Mouse (Mus musculus) hindbrain, embryonic 14.5 days (tissue): ENCODE results near the gene Sugct. TPM values are rescaled to one million over a fixed set of nuclear protein-coding genes. Genes with fewer than 3 reads are reported as not detected.

Experiments
- ATAC-seq: fragments of 200-750 bp; cut with Nextera tagmentation; 2 replicates; pipeline ENCODE4 v1.8.0; 2017; ENCODE audit warnings: moderate number of reproducible peaks, mild to moderate bottlenecking, moderate TSS enrichment, moderate library complexity; ENCODE audit not compliant: low FRiP score
- DNase-seq: peaks from one replicate; pipeline ENCODE4 v3.0.0-alpha.2; 2015; ENCODE audit warnings: low spot score
- H3K27ac ChIP-seq: fragments of 300-500 bp; sonication (generic); 2 replicates; pipeline ENCODE4 v1.5.1; 2014; ENCODE audit warnings: mild to moderate bottlenecking, moderate library complexity
- H3K27me3 ChIP-seq: fragments of 300-500 bp; sonication (generic); 2 replicates; pipeline ENCODE4 v1.6.1; 2014; ENCODE audit warnings: mild to moderate bottlenecking, low read length, mixed read lengths; ENCODE audit not compliant: control insufficient read depth, insufficient read depth
- H3K36me3 ChIP-seq: fragments of 300-500 bp; sonication (generic); replicated peaks from 2 replicates; pipeline ENCODE4 v1.6.1; 2014; ENCODE audit not compliant: control insufficient read depth, insufficient read depth
- H3K4me1 ChIP-seq: fragments of 300-500 bp; sonication (generic); replicated peaks from 2 replicates; pipeline ENCODE4 v1.6.1; 2014; ENCODE audit warnings: antibody characterized with exemption, low read length, mixed read lengths; ENCODE audit not compliant: control insufficient read depth, insufficient read depth
- H3K4me2 ChIP-seq: fragments of 300-500 bp; sonication (generic); replicated peaks from 2 replicates; pipeline ENCODE4 v1.6.1; 2014; ENCODE audit warnings: mild to moderate bottlenecking, moderate library complexity
- H3K4me3 ChIP-seq: fragments of 300-500 bp; sonication (generic); replicated peaks from 2 replicates; pipeline ENCODE4 v1.5.1; 2014; ENCODE audit warnings: mild to moderate bottlenecking, low read length
- H3K9ac ChIP-seq: fragments of 300-500 bp; sonication (generic); 2 replicates; pipeline ENCODE4 v1.6.1; 2014
- H3K9me3 ChIP-seq: fragments of 300-500 bp; sonication (generic); 2 replicates; pipeline ENCODE4 v1.6.1; 2016; ENCODE audit warnings: low read length; ENCODE audit not compliant: control insufficient read depth
- WGBS: fragments of 180-500 bp; shearing (Covaris S2); extraction: QIAGEN DNeasy Blood & Tissue Kit; methylation state at CpG from one replicate; pipeline ENCODE4 v1.1.7; 2014; 5-methylcytosine and 5-hydroxymethylcytosine counted together
- polyA plus RNA-seq: library from polyadenylated mRNA; unstranded; fragments of >200 nt; fragmentation: Nextera tagmentation; extraction: Ambion mirVana; gene quantifications from 2 replicates; pipeline ENCODE4 v1.2.1, GENCODE M21; 2014

The Sugct gene
- polyA plus RNA-seq: 2.7 and 3.7 TPM in 2 replicates

- Histone ChIP-seq H3K9me3 (no peaks in the 10 kb centered on the region), H3K27me3 (no peaks in the 10 kb centered on the region), H3K9ac (peak within 1 kb of the TSS; percentile 87), H3K36me3 (no peaks in the 10 kb centered on the region), H3K4me2 (peak within 1 kb of the TSS; percentile 67), H3K4me1 (peaks cover 5% of the 10 kb centered on the region; the same call in 1 of the 2 replicates), H3K27ac (peak within 1 kb of the TSS; percentile 88), H3K4me3 (peak within 1 kb of the TSS; percentile 72)
- WGBS: 1% methylated on average over 66 of the region's 66 CpGs
- ATAC-seq (peak; percentile 99), DNase-seq (peak; percentile 99)
Observed at GRCm38 (mm10) chr13:17694911-17695699, at the start of gene Sugct, which contains the start of gene Mplkip. TSS of gene Sugct (minus strand) at chr13:17695553. TSS of gene Mplkip (plus strand) at chr13:17695192.

- no peak for DNase-seq
- peaks cover 24% of the 10 kb centered on the region for H3K36me3 ChIP-seq
- no peaks in the 10 kb centered on the region for H3K27me3 ChIP-seq
- no peaks in the 10 kb centered on the region for H3K4me1 ChIP-seq
- H3K9me3 ChIP-seq: no peaks in the 10 kb centered on the region
- H3K27ac ChIP-seq: no peak overlapping the region
- WGBS: 96% methylated on average over 3 of the region's 3 CpGs
- no peak overlapping the region for H3K9ac ChIP-seq
- H3K4me3 ChIP-seq: no peak overlapping the region
- H3K4me2 ChIP-seq: no peak overlapping the region
- ATAC-seq: no peak
Observed at GRCm38 (mm10) chr13:17728798-17729197, 33.4 kb upstream of the Sugct start.

- Histone ChIP-seq H3K27ac (no peak overlapping the region), H3K4me1 (no peaks in the 10 kb centered on the region), H3K4me3 (no peak overlapping the region), H3K9ac (no peak overlapping the region), H3K9me3 (no peaks in the 10 kb centered on the region), H3K27me3 (no peaks in the 10 kb centered on the region), H3K4me2 (no peak overlapping the region), H3K36me3 (peaks cover 27% of the 10 kb centered on the region)
- ATAC-seq (no peak), DNase-seq (no peak)
- 96% methylated on average over 4 of the region's 4 CpGs for WGBS
Observed at GRCm38 (mm10) chr13:17727922-17728321, 32.6 kb upstream of the Sugct start.

GRCm38 (mm10) chr13:17717357-17717756 is 22.0 kb upstream of the Sugct start:
- H3K4me1 ChIP-seq: no peaks in the 10 kb centered on the region
- no peaks in the 10 kb centered on the region for H3K27me3 ChIP-seq
- 97% methylated on average over 1 of the region's 1 CpGs for WGBS
- no peaks in the 10 kb centered on the region for H3K9me3 ChIP-seq
- H3K4me3 ChIP-seq: no peak overlapping the region
- ATAC-seq (no peak), DNase-seq (no peak)
- no peak overlapping the region for H3K9ac ChIP-seq
- no peak overlapping the region for H3K4me2 ChIP-seq
- peaks cover 47% of the 10 kb centered on the region for H3K36me3 ChIP-seq
- H3K27ac ChIP-seq: no peak overlapping the region

- Histone ChIP-seq H3K9ac (no peak overlapping the region), H3K9me3 (no peaks in the 10 kb centered on the region), H3K4me1 (no peaks in the 10 kb centered on the region), H3K4me2 (no peak overlapping the region), H3K36me3 (no peaks in the 10 kb centered on the region), H3K27ac (no peak overlapping the region), H3K4me3 (no peak overlapping the region), H3K27me3 (no peaks in the 10 kb centered on the region)
- no peak for ATAC-seq
- WGBS: 77% methylated on average over 5 of the region's 5 CpGs
- no peak for DNase-seq
Observed at GRCm38 (mm10) chr13:17708784-17709311, 13.5 kb upstream of the Sugct start.

GRCm38 (mm10) chr13:17705188-17705826 is 10.0 kb upstream of the Sugct start:
- Histone ChIP-seq H3K27ac (no peak overlapping the region), H3K4me1 (no peaks in the 10 kb centered on the region), H3K4me3 (no peak overlapping the region), H3K27me3 (no peaks in the 10 kb centered on the region), H3K9me3 (no peaks in the 10 kb centered on the region), H3K9ac (no peak overlapping the region), H3K4me2 (no peak overlapping the region), H3K36me3 (no peaks in the 10 kb centered on the region)
- ATAC-seq: no peak
- 92% methylated on average over 6 of the region's 6 CpGs for WGBS
- no peak for DNase-seq

GRCm38 (mm10) chr13:17702311-17702710 is 7.0 kb upstream of the Sugct start:
- no peak overlapping the region for H3K27ac ChIP-seq
- H3K4me1 ChIP-seq: no peaks in the 10 kb centered on the region; the same call in 1 of the 2 replicates
- H3K27me3 ChIP-seq: no peaks in the 10 kb centered on the region
- H3K4me2 ChIP-seq: no peak overlapping the region
- no peak for DNase-seq
- H3K4me3 ChIP-seq: no peak overlapping the region
- no peak overlapping the region for H3K9ac ChIP-seq
- ATAC-seq: no peak
- H3K9me3 ChIP-seq: no peaks in the 10 kb centered on the region
- H3K36me3 ChIP-seq: no peaks in the 10 kb centered on the region

- no peak for DNase-seq
- Histone ChIP-seq H3K9me3 (no peaks in the 10 kb centered on the region), H3K36me3 (no peaks in the 10 kb centered on the region), H3K4me1 (peaks cover under 1% of the 10 kb centered on the region; the same call in 1 of the 2 replicates), H3K27ac (no peak overlapping the region), H3K4me2 (no peak overlapping the region), H3K4me3 (no peak overlapping the region), H3K27me3 (no peaks in the 10 kb centered on the region), H3K9ac (no peak overlapping the region)
- ATAC-seq: no peak
Observed at GRCm38 (mm10) chr13:17701322-17701721, 6.0 kb upstream of the Sugct start.

GRCm38 (mm10) chr13:17700090-17700715 is 4.8 kb upstream of the Sugct start:
- no peaks in the 10 kb centered on the region for H3K27me3 ChIP-seq
- WGBS: 90% methylated on average over 3 of the region's 3 CpGs
- no peak overlapping the region for H3K4me2 ChIP-seq
- H3K4me3 ChIP-seq: no peak overlapping the region
- DNase-seq: no peak
- no peak overlapping the region for H3K27ac ChIP-seq
- no peak for ATAC-seq
- H3K9me3 ChIP-seq: no peaks in the 10 kb centered on the region
- H3K4me1 ChIP-seq: peaks cover 5% of the 10 kb centered on the region; the same call in 1 of the 2 replicates
- H3K9ac ChIP-seq: no peak overlapping the region
- no peaks in the 10 kb centered on the region for H3K36me3 ChIP-seq
